Mouse (Mus musculus) megakaryocyte, embryonic 14.5 days (primary cell): Measurements from ENCODE around the gene Tspyl1.

Experiments
- FLI1 ChIP-seq: IDR thresholded peaks from 2 replicates; pipeline ENCODE4 v1.6.1; 2012; ENCODE audit warnings: low read length, inconsistent platforms, mixed read lengths
- GATA1 ChIP-seq: IDR thresholded peaks from 3 replicates; pipeline ENCODE4 v1.6.1; 2012; ENCODE audit warnings: mixed read lengths, low read length, inconsistent platforms, borderline replicate concordance

DNA sequence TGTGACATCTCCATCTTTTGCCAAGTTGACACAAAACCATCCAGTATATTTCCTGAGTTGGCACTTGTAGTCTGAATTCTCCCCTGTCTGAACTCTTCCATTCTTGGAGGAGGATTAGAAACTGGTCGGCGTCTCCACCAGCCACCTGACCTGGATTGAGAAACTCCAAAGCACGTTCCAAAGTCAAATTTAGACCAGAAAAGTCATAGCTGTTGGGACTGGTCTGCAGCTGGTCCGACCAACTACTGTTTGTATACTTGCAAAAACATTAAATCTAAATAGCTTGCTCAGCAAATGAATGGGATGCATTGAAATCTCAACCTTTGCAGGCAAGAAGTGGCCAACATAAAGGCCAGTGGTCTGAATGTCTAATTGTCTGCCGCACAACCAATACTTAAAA, 45.4 kb upstream of the Tspyl1 start:
- TF ChIP-seq FLI1 = no peak
- TF ChIP-seq GATA1 = no peak
